Mouse (Mus musculus): ENCODE data around the gene Wdr90. TPM values are rescaled to one million over a fixed set of nuclear protein-coding genes. Genes with fewer than 3 reads are reported as not detected.

Gene Wdr90
- total and polyA plus RNA-seq, 2 experiments from 2014 or later: 14.2 to 36.2 TPM

DNA sequence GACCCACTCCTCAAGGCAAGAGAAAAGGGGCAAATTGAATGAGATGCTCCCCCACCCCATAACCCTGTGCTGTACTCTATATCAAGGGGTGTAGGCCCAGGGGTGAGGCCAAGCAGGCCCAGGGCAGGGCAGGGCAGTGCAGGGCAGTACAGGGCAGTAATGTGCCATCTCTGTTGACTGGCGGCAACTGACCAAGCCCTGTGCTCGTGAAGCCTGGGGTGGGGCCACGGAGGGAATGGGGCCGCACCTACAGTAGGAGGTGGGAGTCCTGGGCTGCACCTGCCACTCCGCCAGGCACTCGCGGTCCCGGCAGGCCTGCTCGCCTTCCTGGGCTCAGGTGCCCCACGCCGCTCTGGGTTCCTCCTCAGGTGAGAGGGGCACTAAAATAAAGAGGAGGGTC is 4.0 kb upstream of the Wdr90 start:
- no peaks in the 10 kb centered on the region for H3K27me3 ChIP-seq (ENCODE audit: insufficient read depth, low read length)
- DNase-seq (ENCODE audit: low spot score): no peak
- peaks cover 17% of the 10 kb centered on the region; the same call in 1 of the 2 replicates for H3K4me1 ChIP-seq (ENCODE audit: insufficient read depth, low read length)
- no peaks in the 10 kb centered on the region for H3K9me3 ChIP-seq (ENCODE audit: low read length)
- peaks cover 9% of the 10 kb centered on the region; the same call in 1 of the 2 replicates for H3K36me3 ChIP-seq (ENCODE audit: insufficient read depth, low read length)
- 88% methylated on average over 11 of the region's 11 CpGs for WGBS
- ATAC-seq (ENCODE audit: low FRiP score): no peak
- no peak for TF ChIP-seq CTCF (IDR thresholded peaks at IDR 0.05)
- H3K27ac ChIP-seq (ENCODE audit: low read depth, low read length): no peak overlapping the region
- H3K4me2 ChIP-seq (ENCODE audit: low read depth, low read length, poor library complexity, severe bottlenecking): no peak overlapping the region
- no peak overlapping the region for H3K9ac ChIP-seq (replicated peaks; ENCODE audit: low read length, poor library complexity, severe bottlenecking)
- H3K4me3 ChIP-seq (ENCODE audit: low read depth, low read length): no peak overlapping the region

DNA sequence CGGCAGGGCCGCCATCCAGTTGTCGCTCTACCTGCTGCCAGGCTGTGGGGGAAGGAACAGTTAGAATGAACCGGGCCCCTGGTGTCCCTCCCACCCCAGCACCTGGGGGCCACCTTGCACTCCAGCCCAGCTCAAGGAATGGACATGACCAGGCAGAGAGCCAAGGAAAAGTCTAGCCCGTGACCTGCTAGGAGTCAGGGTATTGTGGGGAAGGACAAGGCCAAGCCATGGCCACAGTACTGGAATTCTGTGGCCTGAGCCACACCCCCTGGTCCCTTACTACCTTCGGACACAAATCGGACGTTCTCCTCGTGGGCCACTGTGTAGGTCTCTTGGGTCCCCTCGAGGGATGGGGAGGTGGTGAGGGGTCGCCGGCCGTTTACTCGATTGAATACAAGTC is 3.0 kb upstream of the Wdr90 start:
- TF ChIP-seq CTCF (IDR thresholded peaks at IDR 0.05): no peak
- Histone ChIP-seq H3K4me2 (ENCODE audit: low read depth, low read length, poor library complexity, severe bottlenecking) (no peak overlapping the region), H3K36me3 (ENCODE audit: insufficient read depth, low read length) (peaks cover 9% of the 10 kb centered on the region; the same call in 1 of the 2 replicates), H3K9me3 (ENCODE audit: low read length) (no peaks in the 10 kb centered on the region), H3K4me3 (ENCODE audit: low read depth, low read length) (no peak overlapping the region), H3K27ac (ENCODE audit: low read depth, low read length) (no peak overlapping the region), H3K27me3 (ENCODE audit: insufficient read depth, low read length) (no peaks in the 10 kb centered on the region), H3K4me1 (ENCODE audit: insufficient read depth, low read length) (peaks cover 17% of the 10 kb centered on the region; the same call in 1 of the 2 replicates), H3K9ac (replicated peaks; ENCODE audit: low read length, poor library complexity, severe bottlenecking) (no peak overlapping the region)
- WGBS: 96% methylated on average over 14 of the region's 14 CpGs
- DNase-seq (ENCODE audit: low spot score): no peak
- no peak for ATAC-seq (ENCODE audit: low FRiP score)

DNA sequence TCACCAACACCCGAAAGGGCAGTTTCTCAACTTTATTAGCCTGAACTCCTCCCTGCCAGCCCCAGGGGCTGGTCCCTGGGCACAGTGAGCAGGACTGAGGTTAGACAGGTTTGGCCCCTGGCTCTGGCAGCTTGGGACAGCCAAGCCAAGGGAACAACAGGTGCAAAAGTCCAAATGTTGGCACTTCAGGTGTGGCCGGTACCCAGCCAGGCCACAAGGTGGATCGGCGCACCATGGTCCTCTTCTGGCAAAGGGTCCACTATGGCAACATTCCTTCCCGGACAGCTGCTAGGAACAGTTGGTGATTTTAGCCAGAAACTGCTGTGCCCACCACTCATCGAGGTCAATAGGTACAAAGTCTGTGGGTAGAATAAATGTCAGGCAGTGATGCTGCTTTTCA is 2.4 kb upstream of the Wdr90 start:
- H3K27ac ChIP-seq (ENCODE audit: low read depth, low read length): no peak overlapping the region
- H3K4me3 ChIP-seq (ENCODE audit: low read depth, low read length): no peak overlapping the region
- ATAC-seq (ENCODE audit: low FRiP score) (no peak), DNase-seq (ENCODE audit: low spot score) (no peak)
- H3K9ac ChIP-seq (replicated peaks; ENCODE audit: low read length, poor library complexity, severe bottlenecking): no peak overlapping the region
- peaks cover 14% of the 10 kb centered on the region; the same call in 1 of the 2 replicates for H3K4me1 ChIP-seq (ENCODE audit: insufficient read depth, low read length)
- WGBS: 95% methylated on average over 6 of the region's 6 CpGs
- H3K27me3 ChIP-seq (ENCODE audit: insufficient read depth, low read length): no peaks in the 10 kb centered on the region
- H3K36me3 ChIP-seq (ENCODE audit: insufficient read depth, low read length): peaks cover 9% of the 10 kb centered on the region; the same call in 1 of the 2 replicates
- no peak; the same call in 1 of the 2 replicates for TF ChIP-seq CTCF (IDR thresholded peaks at IDR 0.05)
- no peaks in the 10 kb centered on the region for H3K9me3 ChIP-seq (ENCODE audit: low read length)
- H3K4me2 ChIP-seq (ENCODE audit: low read depth, low read length, poor library complexity, severe bottlenecking): no peak overlapping the region

DNA sequence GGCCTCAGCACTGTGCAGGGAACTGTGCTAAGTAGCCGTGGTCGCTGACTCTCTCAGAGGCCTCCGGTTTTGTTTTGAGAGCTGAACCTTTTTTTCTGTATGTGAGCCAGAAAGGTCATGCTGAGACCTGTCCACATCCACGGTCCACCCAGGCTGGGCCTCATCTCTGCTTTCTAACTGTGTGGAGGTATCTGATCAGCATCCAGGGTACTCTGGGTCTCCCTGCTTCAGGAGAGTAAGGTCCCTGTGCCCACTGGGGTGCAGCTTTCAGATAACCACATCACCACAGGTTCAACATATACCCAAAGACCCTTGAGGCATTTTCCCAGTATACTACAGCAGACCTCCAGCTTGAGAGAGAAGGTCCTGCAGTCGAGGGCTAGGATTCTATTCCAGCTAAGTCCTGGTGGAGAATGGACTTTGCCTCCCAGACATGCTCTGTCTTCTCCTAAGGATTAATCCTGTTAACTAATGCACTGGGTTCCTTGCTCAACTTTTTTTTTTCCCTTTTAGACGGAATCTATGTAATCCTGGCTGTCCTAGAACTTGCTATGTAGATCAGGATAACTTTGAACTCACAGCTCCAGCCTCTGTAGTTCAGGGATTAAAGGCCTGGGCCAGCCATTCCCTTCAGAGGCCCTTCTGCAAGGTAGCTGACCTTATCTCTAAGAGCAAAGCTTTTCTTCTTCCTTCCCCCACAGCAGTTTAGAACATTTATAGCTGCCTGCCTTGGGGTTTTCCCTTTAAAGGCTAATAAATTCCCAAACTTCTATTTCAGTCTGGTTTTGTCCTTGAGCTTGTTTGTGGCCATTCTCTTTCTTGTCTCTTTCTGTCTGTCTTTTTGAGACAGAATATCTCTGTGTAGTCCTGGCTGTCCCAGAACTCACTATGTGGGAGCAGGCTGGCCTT is 657 bp upstream of the Wdr90 start:
- H3K4me1 ChIP-seq (ENCODE audit: insufficient read depth, low read length): peaks cover 7% of the 10 kb centered on the region; the same call in 1 of the 2 replicates
- DNase-seq (ENCODE audit: low spot score): no peak
- peak overlapping the region; percentile 89 for H3K4me2 ChIP-seq (ENCODE audit: low read depth, low read length, poor library complexity, severe bottlenecking)
- peak; percentile 18 for ATAC-seq (ENCODE audit: low FRiP score)
- H3K4me3 ChIP-seq (ENCODE audit: low read depth, low read length): peak overlapping the region; percentile 61
- 7% methylated on average over 6 of the region's 6 CpGs for WGBS
- no peaks in the 10 kb centered on the region for H3K9me3 ChIP-seq (ENCODE audit: low read length)
- H3K27ac ChIP-seq (ENCODE audit: low read depth, low read length): peak overlapping the region; percentile 85
- H3K9ac ChIP-seq (replicated peaks; ENCODE audit: low read length, poor library complexity, severe bottlenecking): peak overlapping the region; percentile 76
- peaks cover 9% of the 10 kb centered on the region; the same call in 1 of the 2 replicates for H3K36me3 ChIP-seq (ENCODE audit: insufficient read depth, low read length)
- no peaks in the 10 kb centered on the region for H3K27me3 ChIP-seq (ENCODE audit: insufficient read depth, low read length)
- no peak for TF ChIP-seq CTCF (IDR thresholded peaks at IDR 0.05)

DNA sequence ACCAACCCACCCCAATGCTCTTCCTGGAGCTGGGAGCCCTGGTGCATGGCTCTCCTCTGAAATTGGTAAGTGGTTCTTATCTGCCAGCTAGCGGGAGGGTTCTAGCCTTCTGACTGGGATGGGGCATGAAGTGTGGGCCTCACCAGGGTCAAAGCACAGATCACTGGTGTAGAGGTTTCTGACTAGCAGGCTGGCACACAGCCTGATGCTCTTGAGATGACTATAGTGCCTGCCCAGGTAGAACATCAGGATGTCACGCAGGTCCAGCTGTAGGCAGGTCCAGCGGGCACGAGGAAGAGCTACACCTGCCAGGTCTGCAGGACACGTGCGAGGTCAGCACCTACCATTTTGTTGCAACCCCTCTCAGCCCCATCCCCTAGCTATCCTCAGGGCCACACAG is 1.1 kb downstream of the Wdr90 start:
- 93% methylated on average over 6 of the region's 6 CpGs for WGBS
- H3K9ac ChIP-seq (replicated peaks; ENCODE audit: low read length, poor library complexity, severe bottlenecking): no peak overlapping the region
- DNase-seq (ENCODE audit: low spot score) (no peak), ATAC-seq (ENCODE audit: low FRiP score) (no peak)
- H3K4me3 ChIP-seq (ENCODE audit: low read depth, low read length): no peak overlapping the region
- peak overlapping the region; percentile 89; the same call in 1 of the 2 replicates for H3K4me2 ChIP-seq (ENCODE audit: low read depth, low read length, poor library complexity, severe bottlenecking)
- peaks cover 9% of the 10 kb centered on the region for H3K36me3 ChIP-seq (ENCODE audit: insufficient read depth, low read length)
- no peak for TF ChIP-seq CTCF (IDR thresholded peaks at IDR 0.05)
- no peaks in the 10 kb centered on the region for H3K9me3 ChIP-seq (ENCODE audit: low read length)
- H3K27ac ChIP-seq (ENCODE audit: low read depth, low read length): no peak overlapping the region
- no peaks in the 10 kb centered on the region for H3K27me3 ChIP-seq (ENCODE audit: insufficient read depth, low read length)
- H3K4me1 ChIP-seq (ENCODE audit: insufficient read depth, low read length): peaks cover 7% of the 10 kb centered on the region; the same call in 1 of the 2 replicates

DNA sequence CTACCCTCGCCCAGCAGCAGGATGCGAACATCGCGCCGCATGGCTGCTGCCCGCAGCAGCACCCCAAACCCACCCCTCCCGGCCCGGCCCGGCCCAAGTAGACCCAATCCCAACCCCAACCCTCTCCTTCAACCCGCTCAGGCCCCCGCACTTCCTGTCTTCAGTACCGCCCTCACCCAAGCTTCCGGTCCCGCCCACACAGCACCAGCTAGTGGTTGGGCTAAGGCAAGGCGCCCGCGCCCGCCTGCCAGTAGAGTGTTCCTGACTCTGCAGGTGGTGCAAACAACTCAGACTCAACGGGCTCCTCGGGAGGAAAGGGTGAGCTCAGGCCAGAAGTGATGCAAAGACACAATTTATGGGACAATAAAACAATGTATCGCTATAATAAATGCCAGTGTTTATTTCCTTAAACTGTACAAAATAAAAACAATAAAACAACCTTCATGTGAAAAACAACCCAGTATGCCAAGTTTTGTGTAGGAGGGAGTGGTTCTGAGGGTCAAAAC is 16.9 kb downstream of the Wdr90 start, which contains the start of gene Rhot2:
Gene Rhot2, minus strand, starts transcription at position 456 of the 506 bp plus-strand sequence.
- H3K9ac ChIP-seq (replicated peaks; ENCODE audit: low read length, poor library complexity, severe bottlenecking): peak within 1 kb of the TSS; percentile 73
- DNase-seq (ENCODE audit: low spot score): peak; percentile 96
- H3K4me3 ChIP-seq (ENCODE audit: low read depth, low read length): peak within 1 kb of the TSS; percentile 79
- 1% methylated on average over 21 of the region's 21 CpGs for WGBS
- H3K27me3 ChIP-seq (ENCODE audit: insufficient read depth, low read length): no peaks in the 10 kb centered on the region
- peak; percentile 93 for ATAC-seq (ENCODE audit: low FRiP score)
- H3K36me3 ChIP-seq (ENCODE audit: insufficient read depth, low read length): peaks cover 46% of the 10 kb centered on the region
- H3K9me3 ChIP-seq (ENCODE audit: low read length): no peaks in the 10 kb centered on the region
- TF ChIP-seq CTCF (IDR thresholded peaks at IDR 0.05): peak; percentile 91
- H3K27ac ChIP-seq (ENCODE audit: low read depth, low read length): peak within 1 kb of the TSS; percentile 80
- H3K4me2 ChIP-seq (ENCODE audit: low read depth, low read length, poor library complexity, severe bottlenecking): peak within 1 kb of the TSS; percentile 64
- H3K4me1 ChIP-seq (ENCODE audit: insufficient read depth, low read length): peaks cover 9% of the 10 kb centered on the region
